Mouse (Mus musculus): ENCODE measurements around the gene Csf2rb2. TPM values are rescaled to one million over a fixed set of nuclear protein-coding genes. Genes with fewer than 3 reads are reported as not detected.
A peak's percentile ranks its signal among the peaks of the same experiment; 100 is the strongest.

The Csf2rb2 gene
- total RNA-seq, 1 experiment: 0.09 TPM

- TF ChIP-seq HCFC1 (IDR thresholded peaks at IDR 0.05; ENCODE audit: borderline replicate concordance, insufficient read depth, low read length) (no peak), MAFK (IDR thresholded peaks at IDR 0.05; ENCODE audit: insufficient read depth, low read depth, low read length) (no peak), ZC3H11A (IDR thresholded peaks at IDR 0.05; ENCODE audit: borderline replicate concordance, low read depth, low read length) (no peak), CHD2 (IDR thresholded peaks at IDR 0.05; ENCODE audit: low read depth, low read length) (no peak), ZNF384 (IDR thresholded peaks at IDR 0.05; ENCODE audit: low read depth, low read length) (no peak)
- H3K36me3 ChIP-seq (ENCODE audit: control insufficient read depth, insufficient read depth, low read length, poor library complexity, severe bottlenecking): no peaks in the 10 kb centered on the region
- H3K9me3 ChIP-seq (ENCODE audit: control insufficient read depth, insufficient read depth, low read depth, low read length): no peaks in the 10 kb centered on the region
- no peak overlapping the region for H3K27ac ChIP-seq (ENCODE audit: insufficient read depth, low read depth, low read length, poor library complexity, severe bottlenecking)
- DNase-seq (ENCODE audit: low read depth, low spot score): peak; percentile 78
- H3K4me1 ChIP-seq (ENCODE audit: control insufficient read depth in 2 of 2, insufficient read depth in 2 of 2, low read length in 2 of 2, poor library complexity in 1 of 2): no peaks in the 10 kb centered on the region; a peak in 2 of 4 replicates
- H3K9ac ChIP-seq (ENCODE audit: insufficient read depth, low read depth, low read length, poor library complexity, severe bottlenecking): no peak overlapping the region
- in situ Hi-C loops (cut with MboI; ENCODE audit: low sequenced_read_pairs in 2 of 2, unreplicated experiment in 2 of 2): no loop called here
- H3K4me3 ChIP-seq (ENCODE audit: insufficient read depth in 1 of 2, low read depth in 1 of 2, low read length in 2 of 2, poor library complexity in 1 of 2, severe bottlenecking in 1 of 2): peak overlapping the region; percentile 5 to 19; a peak in 1 of 4 replicates
Observed at GRCm38 (mm10) chr15:78254751-78255150, 50.8 kb downstream of the Csf2rb2 start.

- Histone ChIP-seq H3K9me3 (ENCODE audit: control insufficient read depth, insufficient read depth, low read depth, low read length) (no peaks in the 10 kb centered on the region), H3K9ac (ENCODE audit: insufficient read depth, low read depth, low read length, poor library complexity, severe bottlenecking) (no peak overlapping the region), H3K36me3 (ENCODE audit: control insufficient read depth, insufficient read depth, low read length, poor library complexity, severe bottlenecking) (no peaks in the 10 kb centered on the region), H3K4me3 (ENCODE audit: insufficient read depth in 1 of 2, low read depth in 1 of 2, low read length in 2 of 2, poor library complexity in 1 of 2, severe bottlenecking in 1 of 2) (no peak overlapping the region), H3K4me1 (ENCODE audit: control insufficient read depth in 2 of 2, insufficient read depth in 2 of 2, low read length in 2 of 2, poor library complexity in 1 of 2) (no peaks in the 10 kb centered on the region), H3K27ac (ENCODE audit: insufficient read depth, low read depth, low read length, poor library complexity, severe bottlenecking) (no peak overlapping the region)
- no peak for DNase-seq (ENCODE audit: low read depth, low spot score)
- no peak for TF ChIP-seq HCFC1 (IDR thresholded peaks at IDR 0.05; ENCODE audit: borderline replicate concordance, insufficient read depth, low read length)
- TF ChIP-seq MAFK (IDR thresholded peaks at IDR 0.05; ENCODE audit: insufficient read depth, low read depth, low read length): no peak
- TF ChIP-seq ZC3H11A (IDR thresholded peaks at IDR 0.05; ENCODE audit: borderline replicate concordance, low read depth, low read length): no peak
- TF ChIP-seq CHD2 (IDR thresholded peaks at IDR 0.05; ENCODE audit: low read depth, low read length): no peak
- no peak for TF ChIP-seq ZNF384 (IDR thresholded peaks at IDR 0.05; ENCODE audit: low read depth, low read length)
- in situ Hi-C loops (cut with MboI; ENCODE audit: low sequenced_read_pairs in 2 of 2, unreplicated experiment in 2 of 2): no loop called here
Observed at GRCm38 (mm10) chr15:78248410-78248809, 57.1 kb downstream of the Csf2rb2 start.

GRCm38 (mm10) chr15:78247659-78248058 lies 57.9 kb downstream of the Csf2rb2 start:
- TF ChIP-seq HCFC1 (IDR thresholded peaks at IDR 0.05; ENCODE audit: borderline replicate concordance, insufficient read depth, low read length): no peak
- no peak for TF ChIP-seq CHD2 (IDR thresholded peaks at IDR 0.05; ENCODE audit: low read depth, low read length)
- TF ChIP-seq ZNF384 (IDR thresholded peaks at IDR 0.05; ENCODE audit: low read depth, low read length): no peak
- no peak for TF ChIP-seq MAFK (IDR thresholded peaks at IDR 0.05; ENCODE audit: insufficient read depth, low read depth, low read length)
- no peak for TF ChIP-seq ZC3H11A (IDR thresholded peaks at IDR 0.05; ENCODE audit: borderline replicate concordance, low read depth, low read length)
- in situ Hi-C loops (cut with MboI; ENCODE audit: low sequenced_read_pairs in 2 of 2, unreplicated experiment in 2 of 2): no loop called here
- no peak for DNase-seq (ENCODE audit: low read depth, low spot score)
- H3K4me1 ChIP-seq (ENCODE audit: control insufficient read depth in 2 of 2, insufficient read depth in 2 of 2, low read length in 2 of 2, poor library complexity in 1 of 2): no peaks in the 10 kb centered on the region
- no peak overlapping the region for H3K27ac ChIP-seq (ENCODE audit: insufficient read depth, low read depth, low read length, poor library complexity, severe bottlenecking)
- no peak overlapping the region for H3K9ac ChIP-seq (ENCODE audit: insufficient read depth, low read depth, low read length, poor library complexity, severe bottlenecking)
- no peaks in the 10 kb centered on the region for H3K9me3 ChIP-seq (ENCODE audit: control insufficient read depth, insufficient read depth, low read depth, low read length)
- no peaks in the 10 kb centered on the region for H3K36me3 ChIP-seq (ENCODE audit: control insufficient read depth, insufficient read depth, low read length, poor library complexity, severe bottlenecking)
- no peak overlapping the region for H3K4me3 ChIP-seq (ENCODE audit: insufficient read depth in 1 of 2, low read depth in 1 of 2, low read length in 2 of 2, poor library complexity in 1 of 2, severe bottlenecking in 1 of 2)

- Histone ChIP-seq H3K4me3 (ENCODE audit: insufficient read depth in 1 of 2, low read depth in 1 of 2, low read length in 2 of 2, poor library complexity in 1 of 2, severe bottlenecking in 1 of 2) (no peak overlapping the region), H3K4me1 (ENCODE audit: control insufficient read depth in 2 of 2, insufficient read depth in 2 of 2, low read length in 2 of 2, poor library complexity in 1 of 2) (no peaks in the 10 kb centered on the region), H3K27ac (ENCODE audit: insufficient read depth, low read depth, low read length, poor library complexity, severe bottlenecking) (no peak overlapping the region), H3K9ac (ENCODE audit: insufficient read depth, low read depth, low read length, poor library complexity, severe bottlenecking) (no peak overlapping the region), H3K36me3 (ENCODE audit: control insufficient read depth, insufficient read depth, low read length, poor library complexity, severe bottlenecking) (no peaks in the 10 kb centered on the region), H3K9me3 (ENCODE audit: control insufficient read depth, insufficient read depth, low read depth, low read length) (no peaks in the 10 kb centered on the region)
- in situ Hi-C loops (cut with MboI; ENCODE audit: low sequenced_read_pairs in 2 of 2, unreplicated experiment in 2 of 2): no loop called here
- no peak for DNase-seq (ENCODE audit: low read depth, low spot score)
- TF ChIP-seq HCFC1 (IDR thresholded peaks at IDR 0.05; ENCODE audit: borderline replicate concordance, insufficient read depth, low read length) (no peak), MAFK (IDR thresholded peaks at IDR 0.05; ENCODE audit: insufficient read depth, low read depth, low read length) (no peak), CHD2 (IDR thresholded peaks at IDR 0.05; ENCODE audit: low read depth, low read length) (no peak), ZC3H11A (IDR thresholded peaks at IDR 0.05; ENCODE audit: borderline replicate concordance, low read depth, low read length) (no peak), ZNF384 (IDR thresholded peaks at IDR 0.05; ENCODE audit: low read depth, low read length) (no peak)
Observed at GRCm38 (mm10) chr15:78246143-78247116, 59.1 kb downstream of the Csf2rb2 start.
